Mouse (Mus musculus): Measurements from ENCODE around the gene Vmn2r82. TPM values are rescaled to one million over a fixed set of nuclear protein-coding genes. Genes with fewer than 3 reads are reported as not detected.

The Vmn2r82 gene
- total RNA-seq (2023): not detected

GRCm38 (mm10) chr10:79356220-79356619 lies at the start of gene Vmn2r82:
Gene Vmn2r82 (plus strand): TSS chr10:79356520.

Other genes starting within 250 kb of the Vmn2r82 start
- not detected for gene Vmn2r80, start 207.8 kb upstream of the Vmn2r82 start, total RNA-seq (2023)
- gene Vmn2r81, start 108.8 kb upstream of the Vmn2r82 start, total RNA-seq (2023): not detected
- gene Vmn2r83, start 112.2 kb downstream of the Vmn2r82 start, total RNA-seq (2023): not detected
- gene Plpp2, start 177.3 kb downstream of the Vmn2r82 start, total RNA-seq (2023): 10 to 100 TPM; 11.0 to 14.6 TPM
- gene Mier2, start 198.7 kb downstream of the Vmn2r82 start, total RNA-seq (2023): 10 to 100 TPM; 22.1 to 22.8 TPM
- not detected for gene Theg, start 230.8 kb downstream of the Vmn2r82 start, total RNA-seq (2023)